Mouse (Mus musculus) cerebellum, adult 11 months (tissue): ENCODE measurements at regions not wholly inside any gene's neighbourhood (a gene's known extent, or its start where the extent isn't known, plus 50 kb on each side); places are given as distances from the start of the nearest gene placed in this dataset.

Source experiments
- DNase-seq: peaks from one replicate; pipeline ENCODE4 v3.0.0; 2022

- DNase-seq = no peak
Observed at GRCm38 (mm10) chr11:7933611-7934010, 719.9 kb upstream of the Igfbp3 start.

- DNase-seq = no peak
Observed at GRCm38 (mm10) chr11:7932638-7933037, 718.9 kb upstream of the Igfbp3 start.

- DNase-seq = no peak
Observed at GRCm38 (mm10) chr11:7931064-7931797, 717.5 kb upstream of the Igfbp3 start.

GRCm38 (mm10) chr11:7927676-7928075 is 714.0 kb upstream of the Igfbp3 start:
- no peak for DNase-seq

GRCm38 (mm10) chr11:7912036-7912435 is 698.3 kb upstream of the Igfbp3 start:
- no peak for DNase-seq

- no peak for DNase-seq
Observed at GRCm38 (mm10) chr11:7900266-7900665, 686.5 kb upstream of the Igfbp3 start.

GRCm38 (mm10) chr11:7898204-7898603 is 684.5 kb upstream of the Igfbp3 start:
- DNase-seq = no peak

DNA sequence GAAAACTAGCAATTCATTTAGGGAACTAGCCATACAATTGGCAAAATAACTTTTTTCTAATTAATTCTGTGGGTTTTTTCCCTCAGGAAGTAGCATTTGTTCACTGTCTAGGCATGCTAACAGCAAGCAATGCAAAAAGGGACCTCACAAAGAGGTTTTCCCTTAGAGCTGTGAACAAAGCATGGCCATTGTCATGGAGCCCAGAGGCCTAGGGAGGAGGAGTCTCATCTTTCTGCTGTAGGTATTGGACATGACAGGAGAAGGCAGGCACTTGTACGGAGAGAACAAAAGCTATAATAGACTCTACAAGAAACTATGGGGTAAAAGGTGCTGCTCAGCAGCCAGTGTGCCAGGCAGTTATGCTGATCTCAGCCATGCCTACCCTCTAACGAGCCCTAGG is 666.8 kb upstream of the Igfbp3 start:
- no peak for DNase-seq

DNA sequence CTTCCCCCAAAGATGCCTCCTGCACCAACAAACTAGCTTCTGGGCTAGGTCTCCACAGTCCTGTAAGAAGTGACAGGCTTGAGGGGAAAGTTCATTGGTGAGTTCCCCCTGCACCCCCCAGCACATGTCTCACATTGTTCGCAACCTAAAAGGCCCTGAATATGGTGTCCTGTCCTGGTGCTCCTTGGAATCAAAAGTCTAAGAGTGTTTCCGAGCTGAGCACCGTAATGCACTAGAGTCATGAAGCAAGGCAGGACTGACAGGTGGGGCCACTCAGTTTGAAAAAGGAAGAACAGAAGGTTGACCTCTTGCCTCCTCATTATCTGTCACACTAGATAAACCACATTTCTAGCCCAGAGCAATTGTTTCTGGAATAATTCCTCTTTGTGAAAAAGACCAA is 650.4 kb upstream of the Igfbp3 start:
- DNase-seq = no peak

- no peak for DNase-seq
Observed at GRCm38 (mm10) chr11:7863711-7864110, 650.0 kb upstream of the Igfbp3 start.

GRCm38 (mm10) chr11:7862547-7862946 is 648.8 kb upstream of the Igfbp3 start:
- no peak for DNase-seq

DNA sequence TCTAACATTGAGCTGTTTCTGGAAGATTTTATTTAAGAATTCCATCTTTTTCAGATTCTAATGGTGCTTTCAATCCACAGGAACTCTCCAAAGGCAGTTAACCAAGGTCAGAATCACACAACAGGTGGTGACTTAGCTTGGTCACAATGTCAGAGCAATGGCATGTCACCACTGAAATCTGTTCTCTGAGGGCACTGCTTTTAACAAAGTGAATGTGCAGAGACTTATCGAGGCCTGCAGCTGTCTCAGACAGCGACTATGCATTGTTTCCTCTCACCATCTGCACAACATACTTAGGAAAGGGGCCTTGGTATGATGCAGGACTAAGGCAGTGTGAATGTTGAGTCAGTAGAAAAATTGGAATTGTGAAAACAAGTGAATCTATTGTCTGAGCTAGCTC is 638.9 kb upstream of the Igfbp3 start:
- DNase-seq = no peak

- DNase-seq = no peak
Observed at GRCm38 (mm10) chr11:7838311-7839237, 624.9 kb upstream of the Igfbp3 start.

GRCm38 (mm10) chr11:7837486-7837885 is 623.8 kb upstream of the Igfbp3 start:
- DNase-seq = no peak

DNA sequence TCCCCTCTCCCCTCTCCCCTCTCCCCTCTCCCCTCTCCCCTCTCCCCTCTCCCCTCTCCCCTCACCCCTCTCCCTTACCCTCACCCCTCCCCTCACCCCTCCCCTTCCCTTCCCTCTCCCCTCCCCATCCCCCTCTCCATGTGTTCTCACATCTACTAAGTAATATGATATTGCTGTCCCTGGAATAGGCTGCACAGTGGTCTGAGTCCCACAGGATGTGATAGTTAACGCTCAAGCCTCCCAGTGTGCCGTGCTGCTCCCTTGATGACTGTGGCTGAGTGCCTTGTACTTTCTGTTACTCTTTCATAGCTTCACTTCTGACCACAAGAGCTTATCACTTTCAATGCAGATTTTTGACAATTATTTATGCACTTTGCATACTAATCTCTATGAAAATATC is 620.4 kb upstream of the Igfbp3 start:
- no peak for DNase-seq

GRCm38 (mm10) chr11:7832376-7832775 is 618.7 kb upstream of the Igfbp3 start:
- no peak for DNase-seq

- no peak for DNase-seq
Observed at GRCm38 (mm10) chr11:7829770-7830169, 616.0 kb upstream of the Igfbp3 start.

- DNase-seq = no peak
Observed at GRCm38 (mm10) chr11:7828001-7828400, 614.3 kb upstream of the Igfbp3 start.

GRCm38 (mm10) chr11:7827402-7827801 is 613.7 kb upstream of the Igfbp3 start:
- DNase-seq = no peak

- no peak for DNase-seq
Observed at GRCm38 (mm10) chr11:7815750-7816149, 602.0 kb upstream of the Igfbp3 start.

GRCm38 (mm10) chr11:7814556-7814955 is 600.8 kb upstream of the Igfbp3 start:
- no peak for DNase-seq

DNA sequence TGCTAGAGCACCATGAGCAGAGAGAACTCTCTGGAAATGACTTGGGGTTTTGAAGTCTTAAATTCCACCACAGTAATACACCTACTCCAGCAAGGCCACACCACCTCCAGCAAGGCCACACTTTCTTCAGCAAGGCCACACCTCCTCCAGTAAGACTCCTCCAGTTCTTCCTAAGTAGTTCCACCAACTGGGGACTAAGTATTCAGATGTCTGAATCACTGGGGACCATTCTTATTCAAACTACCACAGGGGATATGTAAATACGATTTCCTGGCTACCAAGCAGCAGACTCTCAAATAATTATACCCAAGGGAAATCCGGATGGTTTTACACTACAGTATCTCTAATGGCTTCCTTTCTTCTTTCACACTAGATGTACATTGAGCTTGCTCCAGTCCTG is 598.7 kb upstream of the Igfbp3 start:
- no peak for DNase-seq

DNA sequence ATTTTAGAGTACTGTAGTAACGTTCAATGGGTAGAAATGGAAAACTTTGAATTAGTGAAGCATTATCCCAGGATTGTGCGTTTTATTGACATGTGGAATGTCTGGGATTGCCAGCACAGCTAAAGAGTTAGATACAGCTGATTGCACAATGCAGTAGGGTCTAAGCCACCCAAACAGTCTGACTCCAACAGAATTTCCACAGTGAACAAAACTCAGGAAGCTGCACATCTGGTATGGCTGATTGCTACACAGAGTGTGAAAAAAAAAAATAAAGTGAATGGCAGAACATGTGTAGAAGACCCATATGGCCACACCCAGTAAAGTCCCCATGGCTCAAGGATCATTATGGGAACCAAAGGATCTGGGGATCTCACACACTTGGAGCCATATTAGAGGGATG is 596.0 kb upstream of the Igfbp3 start:
- no peak for DNase-seq

- no peak for DNase-seq
Observed at GRCm38 (mm10) chr11:7796373-7796772, 582.6 kb upstream of the Igfbp3 start.
